Mouse (Mus musculus): ENCODE results near the gene Fam110c. TPM values are rescaled to one million over a fixed set of nuclear protein-coding genes. Genes with fewer than 3 reads are reported as not detected.

Gene Fam110c
- polyA plus RNA-seq, 1 experiment from 2014 or later = not detected

DNA sequence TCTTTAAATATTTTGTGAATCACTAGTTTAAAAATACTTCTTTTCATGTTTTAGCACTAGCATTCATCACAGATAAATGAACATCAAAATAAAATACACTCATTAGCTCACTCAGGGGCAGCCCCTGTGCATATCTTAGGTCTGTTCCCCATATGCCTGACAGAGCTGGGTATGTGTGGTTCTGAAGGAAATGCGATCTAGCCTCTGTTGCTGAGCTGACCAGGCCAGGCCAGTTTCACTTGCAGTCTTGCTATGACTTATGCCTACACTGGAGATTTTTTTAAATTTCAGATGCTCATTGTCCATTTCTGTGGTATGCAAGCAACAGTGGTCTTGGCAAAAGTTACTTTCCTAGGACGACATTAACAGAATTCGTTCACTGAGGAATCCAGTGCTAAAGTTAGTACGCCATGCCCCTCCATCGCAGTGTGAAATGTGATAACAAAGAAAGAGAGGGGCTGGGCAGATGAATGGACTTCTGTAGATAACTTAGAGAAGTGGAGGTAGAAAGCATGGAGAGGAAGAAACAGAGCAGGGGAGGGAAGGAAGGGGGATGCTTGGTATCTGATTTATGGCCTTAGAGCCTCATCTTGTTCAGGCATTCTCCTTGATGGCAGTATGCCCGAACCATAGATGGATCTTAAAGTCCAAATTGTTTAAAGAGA lies 7.4 kb downstream of the Fam110c start:
- Histone ChIP-seq H3K27ac (no peak overlapping the region), H3K36me3 (no peaks in the 10 kb centered on the region), H3K9ac (replicated peaks) (no peak overlapping the region), H3K9me3 (no peaks in the 10 kb centered on the region), H3K4me1 (replicated peaks) (no peaks in the 10 kb centered on the region), H3K4me3 (replicated peaks) (no peak overlapping the region), H3K27me3 (peaks cover 12% of the 10 kb centered on the region), H3K4me2 (replicated peaks) (no peak overlapping the region)
- ATAC-seq = no peak
- WGBS = 90% methylated on average over 6 of the region's 6 CpGs

- Histone ChIP-seq H3K4me1 (replicated peaks) (no peaks in the 10 kb centered on the region), H3K9me3 (no peaks in the 10 kb centered on the region), H3K9ac (replicated peaks) (no peak overlapping the region), H3K4me3 (replicated peaks) (no peak overlapping the region), H3K4me2 (replicated peaks) (no peak overlapping the region), H3K36me3 (no peaks in the 10 kb centered on the region), H3K27ac (no peak overlapping the region), H3K27me3 (no peaks in the 10 kb centered on the region)
- no peak for ATAC-seq
- 86% methylated on average over 4 of the region's 4 CpGs for WGBS
Measured at GRCm38 (mm10) chr12:31083007-31083406, 9.3 kb downstream of the Fam110c start.

- 92% methylated on average over 4 of the region's 4 CpGs for WGBS
- H3K4me1 ChIP-seq (replicated peaks) = no peaks in the 10 kb centered on the region
- H3K4me3 ChIP-seq (replicated peaks) = no peak overlapping the region
- H3K27ac ChIP-seq = no peak overlapping the region
- no peaks in the 10 kb centered on the region for H3K27me3 ChIP-seq
- H3K9me3 ChIP-seq = no peaks in the 10 kb centered on the region
- no peak for ATAC-seq
- H3K4me2 ChIP-seq (replicated peaks) = no peak overlapping the region
- H3K9ac ChIP-seq (replicated peaks) = no peak overlapping the region
- no peaks in the 10 kb centered on the region for H3K36me3 ChIP-seq
Measured at GRCm38 (mm10) chr12:31083407-31083806, 9.7 kb downstream of the Fam110c start.

GRCm38 (mm10) chr12:31087060-31087459 lies 13.4 kb downstream of the Fam110c start:
- no peak for ATAC-seq
- no peak overlapping the region for H3K27ac ChIP-seq
- no peaks in the 10 kb centered on the region for H3K36me3 ChIP-seq
- H3K4me1 ChIP-seq (replicated peaks) = no peaks in the 10 kb centered on the region
- WGBS = 89% methylated on average over 4 of the region's 4 CpGs
- H3K9me3 ChIP-seq = no peaks in the 10 kb centered on the region
- no peak overlapping the region for H3K4me3 ChIP-seq (replicated peaks)
- no peak overlapping the region for H3K9ac ChIP-seq (replicated peaks)
- H3K4me2 ChIP-seq (replicated peaks) = no peak overlapping the region
- H3K27me3 ChIP-seq = no peaks in the 10 kb centered on the region; the same call in 1 of the 2 replicates

- Histone ChIP-seq H3K4me2 (replicated peaks) (no peak overlapping the region), H3K36me3 (no peaks in the 10 kb centered on the region), H3K4me3 (replicated peaks) (no peak overlapping the region), H3K27ac (no peak overlapping the region), H3K4me1 (replicated peaks) (no peaks in the 10 kb centered on the region), H3K9me3 (no peaks in the 10 kb centered on the region), H3K27me3 (no peaks in the 10 kb centered on the region; the same call in 1 of the 2 replicates), H3K9ac (replicated peaks) (0 out of 2 replicates have a peak overlapping the region, but pooled peaks have one; percentile 42)
- 20% methylated on average over 6 of the region's 6 CpGs for WGBS
- no peak for ATAC-seq
Measured at GRCm38 (mm10) chr12:31090401-31090800, 16.7 kb downstream of the Fam110c start.

GRCm38 (mm10) chr12:31090882-31091640 lies 17.4 kb downstream of the Fam110c start:
- Histone ChIP-seq H3K9ac (replicated peaks) (no peak overlapping the region), H3K9me3 (no peaks in the 10 kb centered on the region), H3K4me1 (replicated peaks) (no peaks in the 10 kb centered on the region), H3K27ac (no peak overlapping the region), H3K4me3 (replicated peaks) (no peak overlapping the region), H3K27me3 (no peaks in the 10 kb centered on the region; the same call in 1 of the 2 replicates), H3K36me3 (no peaks in the 10 kb centered on the region), H3K4me2 (replicated peaks) (no peak overlapping the region)
- WGBS = 78% methylated on average over 11 of the region's 11 CpGs
- ATAC-seq = no peak

GRCm38 (mm10) chr12:31092481-31092880 lies 18.8 kb downstream of the Fam110c start:
- Histone ChIP-seq H3K9ac (replicated peaks) (no peak overlapping the region), H3K4me3 (replicated peaks) (no peak overlapping the region), H3K4me1 (replicated peaks) (no peaks in the 10 kb centered on the region), H3K36me3 (no peaks in the 10 kb centered on the region), H3K9me3 (no peaks in the 10 kb centered on the region), H3K4me2 (replicated peaks) (no peak overlapping the region), H3K27me3 (no peaks in the 10 kb centered on the region; the same call in 1 of the 2 replicates), H3K27ac (no peak overlapping the region)
- no peak for ATAC-seq
- 10% methylated on average over 5 of the region's 5 CpGs for WGBS

- no peak for ATAC-seq
- no peaks in the 10 kb centered on the region for H3K27me3 ChIP-seq
- no peaks in the 10 kb centered on the region for H3K36me3 ChIP-seq
- no peaks in the 10 kb centered on the region for H3K9me3 ChIP-seq
- no peak overlapping the region for H3K4me2 ChIP-seq (replicated peaks)
- 96% methylated on average over 6 of the region's 6 CpGs for WGBS
- no peaks in the 10 kb centered on the region for H3K4me1 ChIP-seq (replicated peaks)
- no peak overlapping the region for H3K9ac ChIP-seq (replicated peaks)
- no peak overlapping the region for H3K27ac ChIP-seq
- no peak overlapping the region for H3K4me3 ChIP-seq (replicated peaks)
Measured at GRCm38 (mm10) chr12:31097185-31097584, 23.5 kb downstream of the Fam110c start.

DNA sequence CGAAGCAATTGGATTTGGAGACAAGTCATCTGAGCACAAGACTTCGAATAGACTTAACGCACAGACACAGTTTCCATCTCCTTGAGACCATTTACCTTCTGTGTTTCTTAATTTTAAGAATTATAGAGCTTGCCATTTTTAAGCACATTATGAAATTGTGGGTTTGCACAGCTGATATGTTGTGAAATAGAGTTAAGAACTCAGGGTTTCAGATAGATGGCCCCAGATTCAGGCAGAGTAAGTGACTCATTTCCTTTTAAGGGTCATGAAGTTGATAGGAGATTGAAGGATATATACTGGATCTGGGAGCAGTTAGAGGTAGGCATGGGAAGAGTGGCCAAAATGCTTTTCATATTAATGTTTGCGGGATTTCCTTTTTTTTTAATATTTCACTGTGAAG lies 27.5 kb downstream of the Fam110c start:
- H3K4me2 ChIP-seq (replicated peaks) = no peak overlapping the region
- H3K27me3 ChIP-seq = no peaks in the 10 kb centered on the region
- no peaks in the 10 kb centered on the region for H3K9me3 ChIP-seq
- H3K9ac ChIP-seq (replicated peaks) = no peak overlapping the region
- WGBS = 93% methylated on average over 4 of the region's 4 CpGs
- no peak overlapping the region for H3K27ac ChIP-seq
- no peaks in the 10 kb centered on the region for H3K36me3 ChIP-seq
- ATAC-seq = no peak
- no peaks in the 10 kb centered on the region for H3K4me1 ChIP-seq (replicated peaks)
- no peak overlapping the region for H3K4me3 ChIP-seq (replicated peaks)

DNA sequence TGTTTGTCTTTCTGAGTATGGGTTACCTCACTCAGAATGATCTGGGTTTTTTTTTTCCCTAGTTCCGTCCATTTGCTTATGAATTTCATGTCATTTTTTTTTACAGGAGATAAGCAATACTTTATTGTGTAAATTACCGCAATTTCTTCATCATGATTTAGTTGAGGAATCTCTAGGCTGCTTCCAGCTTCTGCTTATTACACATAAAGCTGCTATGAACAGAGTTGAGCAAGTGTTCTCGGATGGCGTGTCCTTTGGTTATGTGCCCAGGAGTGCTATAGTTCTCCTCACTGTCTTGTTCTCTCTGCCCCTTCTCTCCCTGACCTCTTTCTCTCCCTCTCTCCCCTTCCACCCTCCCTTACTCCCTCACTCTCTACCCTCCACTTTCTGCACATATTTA lies 28.2 kb downstream of the Fam110c start:
- Histone ChIP-seq H3K4me3 (replicated peaks) (no peak overlapping the region), H3K4me2 (replicated peaks) (no peak overlapping the region), H3K4me1 (replicated peaks) (no peaks in the 10 kb centered on the region), H3K9ac (replicated peaks) (no peak overlapping the region), H3K27me3 (no peaks in the 10 kb centered on the region), H3K9me3 (no peaks in the 10 kb centered on the region), H3K36me3 (no peaks in the 10 kb centered on the region), H3K27ac (no peak overlapping the region)
- 96% methylated on average over 4 of the region's 4 CpGs for WGBS
- no peak for ATAC-seq

DNA sequence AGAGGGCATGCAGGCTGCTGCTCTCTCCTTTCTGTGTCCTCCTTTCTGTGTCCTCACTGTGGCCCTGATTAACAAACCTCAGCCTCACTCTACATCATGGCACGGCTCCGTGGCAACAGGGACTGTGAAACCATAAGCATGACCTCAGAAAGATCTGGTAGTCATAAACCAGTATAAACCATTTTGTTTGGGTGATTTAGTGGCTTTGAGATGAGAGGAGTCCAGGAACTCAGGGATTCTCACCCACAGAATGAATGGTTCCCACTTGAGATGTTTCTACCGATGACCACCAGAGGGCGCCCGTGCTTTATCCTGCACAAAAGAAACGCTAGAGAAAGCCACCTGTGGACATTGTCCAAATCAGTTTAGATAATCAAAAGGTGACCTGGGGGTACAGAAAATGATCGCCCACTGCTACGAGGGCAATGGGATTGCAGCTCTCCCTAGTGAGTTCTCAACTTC lies 42.4 kb downstream of the Fam110c start:
- Histone ChIP-seq H3K9ac (replicated peaks) (no peak overlapping the region), H3K4me1 (replicated peaks) (no peaks in the 10 kb centered on the region), H3K4me3 (replicated peaks) (no peak overlapping the region), H3K27ac (no peak overlapping the region), H3K4me2 (replicated peaks) (no peak overlapping the region), H3K27me3 (no peaks in the 10 kb centered on the region), H3K36me3 (no peaks in the 10 kb centered on the region), H3K9me3 (no peaks in the 10 kb centered on the region)
- ATAC-seq = no peak
- 17% methylated on average over 8 of the region's 8 CpGs for WGBS

DNA sequence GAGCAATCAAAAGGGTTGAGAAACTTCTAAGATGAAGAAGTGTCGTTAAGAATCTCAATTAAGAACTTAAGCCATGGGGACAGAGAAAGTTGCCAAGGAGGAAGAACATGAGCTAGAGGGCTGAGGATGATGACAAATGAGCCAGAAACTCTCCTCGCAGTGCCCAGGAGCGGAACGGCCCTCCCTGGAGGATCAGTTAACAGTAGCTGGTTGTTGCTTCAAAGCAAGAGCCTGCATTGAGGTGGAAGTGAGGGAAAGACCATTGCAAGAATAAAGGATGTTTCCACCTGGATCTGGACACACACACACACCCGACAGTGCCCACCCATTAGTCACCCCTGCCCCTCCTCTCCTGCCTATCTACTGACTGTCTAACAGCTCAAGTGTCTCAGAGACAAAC lies 46.9 kb downstream of the Fam110c start:
- Histone ChIP-seq H3K36me3 (no peaks in the 10 kb centered on the region), H3K9me3 (no peaks in the 10 kb centered on the region), H3K27ac (no peak overlapping the region), H3K4me3 (replicated peaks) (no peak overlapping the region), H3K9ac (replicated peaks) (no peak overlapping the region), H3K4me1 (replicated peaks) (no peaks in the 10 kb centered on the region), H3K4me2 (replicated peaks) (no peak overlapping the region), H3K27me3 (no peaks in the 10 kb centered on the region)
- ATAC-seq = no peak
- WGBS = 87% methylated on average over 5 of the region's 5 CpGs

Data from midbrain, embryonic 13.5 days (tissue).